Mouse (Mus musculus): ENCODE measurements at regions not wholly inside any gene's neighbourhood (a gene's known extent, or its start where the extent isn't known, plus 50 kb on each side); places are given as distances from the start of the nearest gene placed in this dataset.

DNA sequence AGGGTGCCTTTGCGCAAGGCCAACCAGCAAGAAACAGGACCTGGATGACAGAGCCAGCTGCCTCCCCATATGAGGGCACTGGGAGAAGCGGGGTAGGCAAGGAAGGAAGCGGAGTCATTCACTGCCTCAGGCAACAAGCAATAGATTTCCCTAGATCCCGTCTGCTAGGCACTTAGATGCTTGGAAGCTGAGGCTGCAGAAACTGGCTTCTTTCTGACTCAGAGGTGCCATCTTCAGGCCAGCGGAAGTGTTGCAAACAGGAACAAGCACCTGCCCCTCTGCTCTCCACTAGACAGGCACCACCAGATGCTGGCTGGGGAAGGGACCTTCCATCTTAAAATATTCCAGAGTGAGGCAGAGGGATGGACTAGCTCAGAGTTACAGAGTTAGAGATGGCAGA is 188.0 kb downstream of the 4933412E24Rik start:
- TF ChIP-seq CTCF (IDR thresholded peaks at IDR 0.05), result peak; percentile 91
- no peak for TF ChIP-seq EP300 (IDR thresholded peaks at IDR 0.05)
- Histone ChIP-seq H3K4me1 (ENCODE audit: insufficient read depth, low read depth, low read length) (no peaks in the 10 kb centered on the region; the same call in 1 of the 2 replicates), H3K36me3 (ENCODE audit: insufficient read depth, low read length) (no peaks in the 10 kb centered on the region), H3K4me3 (ENCODE audit: low read depth, low read length) (no peak overlapping the region), H3K27ac (ENCODE audit: low read length) (no peak overlapping the region), H3K4me2 (replicated peaks; ENCODE audit: low read depth, low read length) (no peak overlapping the region), H3K9me3 (ENCODE audit: low read length) (no peaks in the 10 kb centered on the region), H3K27me3 (replicated peaks; ENCODE audit: insufficient read depth, low read length) (no peaks in the 10 kb centered on the region), H3K9ac (replicated peaks; ENCODE audit: low read depth) (no peak overlapping the region)
- DNase-seq (ENCODE audit: low spot score), result peak; percentile 93
- ATAC-seq, result peak; percentile 34
- WGBS, result 19% methylated on average over 5 of the region's 5 CpGs

DNA sequence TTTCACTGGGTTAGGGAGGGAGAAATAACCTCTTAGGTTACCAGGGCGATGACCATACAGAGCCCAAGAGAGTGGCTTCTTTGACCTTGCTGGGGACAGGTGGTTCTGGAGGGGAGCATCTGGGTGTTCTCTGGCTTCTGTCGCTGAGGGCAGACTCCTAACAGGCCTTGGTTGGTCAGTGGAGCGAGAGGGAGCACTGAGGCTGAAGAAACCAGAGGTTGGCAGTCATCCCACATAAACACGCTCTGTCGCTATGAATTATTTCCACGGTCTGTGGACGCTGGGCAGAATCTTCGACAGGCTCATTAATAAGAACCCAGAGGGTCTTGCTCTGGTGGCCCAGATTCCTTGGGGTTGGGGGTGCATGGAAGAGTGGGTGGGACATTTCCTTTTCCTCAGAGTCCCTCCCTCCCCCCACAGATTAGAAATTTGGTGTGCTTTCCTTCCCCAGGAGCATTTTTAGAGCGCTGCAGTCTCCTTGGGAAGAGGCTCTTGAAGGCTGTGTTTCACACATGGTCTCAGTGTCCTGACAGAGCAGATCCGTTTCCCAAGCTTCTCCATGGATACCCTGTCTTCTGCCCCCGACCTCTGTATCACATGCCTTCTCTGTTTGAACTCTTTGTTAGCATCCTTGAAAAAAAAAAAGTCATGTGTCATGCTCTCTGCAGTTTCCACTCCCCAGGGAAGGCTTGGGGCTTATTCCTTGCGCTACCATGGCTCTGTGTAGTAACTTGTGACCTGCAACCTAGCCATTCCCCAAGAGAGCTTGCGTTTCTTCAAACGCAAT is 190.1 kb downstream of the 4933412E24Rik start:
- peak; percentile 15 for DNase-seq (ENCODE audit: low spot score)
- no peak for ATAC-seq
- no peak overlapping the region for H3K4me2 ChIP-seq (replicated peaks; ENCODE audit: low read depth, low read length)
- H3K27ac ChIP-seq (ENCODE audit: low read length), result no peak overlapping the region
- H3K36me3 ChIP-seq (ENCODE audit: insufficient read depth, low read length), result no peaks in the 10 kb centered on the region
- no peak overlapping the region for H3K9ac ChIP-seq (replicated peaks; ENCODE audit: low read depth)
- WGBS, result 42% methylated on average over 14 of the region's 14 CpGs
- no peaks in the 10 kb centered on the region; the same call in 1 of the 2 replicates for H3K4me1 ChIP-seq (ENCODE audit: insufficient read depth, low read depth, low read length)
- no peaks in the 10 kb centered on the region for H3K9me3 ChIP-seq (ENCODE audit: low read length)
- no peaks in the 10 kb centered on the region for H3K27me3 ChIP-seq (replicated peaks; ENCODE audit: insufficient read depth, low read length)
- no peak overlapping the region for H3K4me3 ChIP-seq (ENCODE audit: low read depth, low read length)
- TF ChIP-seq CTCF (IDR thresholded peaks at IDR 0.05) (no peak), EP300 (IDR thresholded peaks at IDR 0.05) (no peak)

DNA sequence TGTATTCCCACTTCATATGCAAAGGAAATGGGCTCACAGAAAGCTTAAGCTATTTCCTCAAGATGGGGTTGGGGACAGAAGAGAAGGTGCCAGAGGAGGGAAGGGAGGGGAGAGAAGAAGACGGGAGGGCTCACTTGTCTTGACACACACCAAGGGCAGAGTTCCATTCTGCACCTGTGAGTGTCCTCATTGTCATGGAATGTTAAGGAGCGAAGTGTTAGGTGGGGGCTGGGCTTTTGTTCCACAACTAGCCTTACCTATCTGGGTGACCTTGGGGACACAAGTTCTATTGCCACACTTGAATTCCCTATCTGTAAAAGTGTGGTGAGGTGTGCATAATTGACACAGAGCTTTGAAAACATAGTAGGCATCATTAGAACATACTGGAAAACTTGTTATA is 192.5 kb downstream of the 4933412E24Rik start:
- TF ChIP-seq CTCF (IDR thresholded peaks at IDR 0.05), result no peak
- TF ChIP-seq EP300 (IDR thresholded peaks at IDR 0.05), result peak; percentile 85
- Histone ChIP-seq H3K4me3 (ENCODE audit: low read depth, low read length) (no peak overlapping the region), H3K27me3 (replicated peaks; ENCODE audit: insufficient read depth, low read length) (no peaks in the 10 kb centered on the region), H3K4me2 (replicated peaks; ENCODE audit: low read depth, low read length) (no peak overlapping the region), H3K4me1 (ENCODE audit: insufficient read depth, low read depth, low read length) (no peaks in the 10 kb centered on the region; the same call in 1 of the 2 replicates), H3K27ac (ENCODE audit: low read length) (peak overlapping the region; percentile 86), H3K9me3 (ENCODE audit: low read length) (no peaks in the 10 kb centered on the region), H3K36me3 (ENCODE audit: insufficient read depth, low read length) (no peaks in the 10 kb centered on the region), H3K9ac (replicated peaks; ENCODE audit: low read depth) (no peak overlapping the region)
- whole genome bisulfite sequencing, result 53% methylated on average over 2 of the region's 2 CpGs
- ATAC-seq, result peak; percentile 60
- DNase-seq (ENCODE audit: low spot score), result peak; percentile 77

DNA sequence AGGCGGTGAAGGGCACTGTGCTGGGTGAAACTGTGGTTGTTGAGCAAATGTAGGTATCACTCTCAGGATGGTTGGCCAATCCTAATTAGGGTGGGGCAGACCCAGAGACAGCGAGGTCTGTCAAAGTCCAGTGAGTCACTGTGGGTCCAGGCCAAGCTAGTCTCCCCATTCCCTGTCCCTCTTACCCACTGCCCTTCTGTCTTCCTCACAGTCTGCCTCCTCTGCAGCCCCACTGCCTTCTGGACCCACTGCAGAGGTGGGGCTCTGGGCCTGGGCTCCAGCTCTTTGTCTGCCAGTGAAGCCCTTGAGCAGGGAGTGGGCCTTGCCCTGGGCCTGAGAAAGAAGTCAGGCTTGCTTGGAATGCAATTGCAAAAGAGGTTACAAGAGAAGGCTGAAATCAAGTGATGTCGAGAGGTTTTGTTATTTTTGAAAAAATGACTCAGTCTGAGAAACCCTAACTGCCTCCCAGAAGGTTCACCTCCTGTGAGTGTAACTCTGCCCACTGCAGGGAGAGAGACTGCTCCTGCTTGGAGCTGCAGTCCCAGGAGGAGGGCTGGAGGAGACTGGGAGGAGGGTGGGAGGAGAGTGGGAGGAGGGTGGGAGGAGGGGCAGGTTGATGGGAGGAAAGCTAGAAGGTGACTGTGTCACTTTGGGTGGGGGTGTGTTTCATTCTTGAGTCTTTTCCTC is 193.3 kb downstream of the 4933412E24Rik start:
- Histone ChIP-seq H3K36me3 (ENCODE audit: insufficient read depth, low read length) (no peaks in the 10 kb centered on the region), H3K9ac (replicated peaks; ENCODE audit: low read depth) (no peak overlapping the region), H3K27me3 (replicated peaks; ENCODE audit: insufficient read depth, low read length) (no peaks in the 10 kb centered on the region), H3K4me3 (ENCODE audit: low read depth, low read length) (no peak overlapping the region), H3K9me3 (ENCODE audit: low read length) (no peaks in the 10 kb centered on the region), H3K4me1 (ENCODE audit: insufficient read depth, low read depth, low read length) (no peaks in the 10 kb centered on the region; the same call in 1 of the 2 replicates), H3K4me2 (replicated peaks; ENCODE audit: low read depth, low read length) (no peak overlapping the region), H3K27ac (ENCODE audit: low read length) (peak overlapping the region; percentile 86)
- WGBS, result 37% methylated on average over 3 of the region's 3 CpGs
- ATAC-seq (peak; percentile 93), DNase-seq (ENCODE audit: low spot score) (peak; percentile 97)
- peak; percentile 20; the same call in 1 of the 2 replicates for TF ChIP-seq CTCF (IDR thresholded peaks at IDR 0.05)
- TF ChIP-seq EP300 (IDR thresholded peaks at IDR 0.05), result peak; percentile 99

DNA sequence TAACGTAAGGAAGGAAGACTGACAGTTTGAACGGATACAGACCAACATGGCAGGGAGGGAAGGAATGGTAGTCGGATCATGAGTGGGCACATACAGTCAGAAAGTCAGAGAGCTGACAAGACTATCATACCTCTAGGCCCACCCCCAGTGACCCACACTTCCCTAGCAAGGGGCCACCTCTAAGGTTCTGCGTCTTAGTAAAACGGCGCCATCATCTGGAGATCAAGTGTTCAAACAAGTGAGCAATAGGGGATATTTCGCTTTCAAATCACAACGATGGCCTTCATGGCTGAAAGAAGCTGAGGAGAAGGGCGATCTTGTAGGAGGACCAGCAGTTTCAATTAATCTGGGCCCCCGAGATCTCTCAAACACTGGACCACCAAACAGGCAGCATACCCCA is 196.1 kb downstream of the 4933412E24Rik start:
- DNase-seq (ENCODE audit: low spot score) (no peak), ATAC-seq (no peak)
- H3K36me3 ChIP-seq (ENCODE audit: insufficient read depth, low read length), result no peaks in the 10 kb centered on the region
- no peak overlapping the region for H3K9ac ChIP-seq (replicated peaks; ENCODE audit: low read depth)
- H3K27ac ChIP-seq (ENCODE audit: low read length), result no peak overlapping the region
- TF ChIP-seq CTCF (IDR thresholded peaks at IDR 0.05) (no peak; the same call in 1 of the 2 replicates), EP300 (IDR thresholded peaks at IDR 0.05) (no peak)
- H3K27me3 ChIP-seq (replicated peaks; ENCODE audit: insufficient read depth, low read length), result no peaks in the 10 kb centered on the region
- WGBS, result 80% methylated on average over 10 of the region's 10 CpGs
- H3K9me3 ChIP-seq (ENCODE audit: low read length), result no peaks in the 10 kb centered on the region
- no peak overlapping the region for H3K4me3 ChIP-seq (ENCODE audit: low read depth, low read length)
- no peak overlapping the region for H3K4me2 ChIP-seq (replicated peaks; ENCODE audit: low read depth, low read length)
- H3K4me1 ChIP-seq (ENCODE audit: insufficient read depth, low read depth, low read length), result no peaks in the 10 kb centered on the region; the same call in 1 of the 2 replicates

DNA sequence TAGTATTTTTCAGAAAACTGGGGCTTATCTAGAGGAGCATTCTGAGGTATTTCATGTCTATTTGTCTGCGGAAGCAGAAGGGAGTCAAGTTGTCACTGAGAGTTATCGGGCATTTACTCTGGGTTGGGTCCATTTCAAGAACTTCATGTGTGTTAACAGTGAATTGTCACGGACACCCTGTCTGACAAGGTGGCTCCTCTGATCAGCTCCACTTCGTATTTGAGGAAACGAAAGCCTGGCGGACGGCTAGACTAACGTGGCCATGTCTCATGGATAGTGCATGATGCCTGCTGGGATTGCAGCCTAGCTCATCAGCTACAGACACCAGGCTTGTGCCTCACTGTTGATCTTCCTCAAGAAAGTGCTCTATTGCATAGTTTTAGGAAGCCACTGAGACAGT is 200.4 kb downstream of the 4933412E24Rik start:
- no peak overlapping the region for H3K9ac ChIP-seq (replicated peaks; ENCODE audit: low read depth)
- 61% methylated on average over 8 of the region's 8 CpGs for WGBS
- ATAC-seq (no peak), DNase-seq (ENCODE audit: low spot score) (no peak)
- no peaks in the 10 kb centered on the region for H3K36me3 ChIP-seq (ENCODE audit: insufficient read depth, low read length)
- no peak overlapping the region for H3K4me3 ChIP-seq (ENCODE audit: low read depth, low read length)
- no peaks in the 10 kb centered on the region; the same call in 1 of the 2 replicates for H3K4me1 ChIP-seq (ENCODE audit: insufficient read depth, low read depth, low read length)
- H3K9me3 ChIP-seq (ENCODE audit: low read length), result no peaks in the 10 kb centered on the region
- H3K27me3 ChIP-seq (replicated peaks; ENCODE audit: insufficient read depth, low read length), result no peaks in the 10 kb centered on the region
- H3K4me2 ChIP-seq (replicated peaks; ENCODE audit: low read depth, low read length), result no peak overlapping the region
- TF ChIP-seq EP300 (IDR thresholded peaks at IDR 0.05), result no peak
- TF ChIP-seq CTCF (IDR thresholded peaks at IDR 0.05), result no peak
- H3K27ac ChIP-seq (ENCODE audit: low read length), result no peak overlapping the region
